Mouse (Mus musculus): ENCODE measurements at regions not wholly inside any gene's neighbourhood (a gene's known extent, or its start where the extent isn't known, plus 50 kb on each side); places are given as distances from the start of the nearest gene placed in this dataset.

- TF ChIP-seq CTCF (IDR thresholded peaks at IDR 0.05; ENCODE audit: control insufficient read depth, insufficient read depth, insufficient read length) = no peak
- TF ChIP-seq MYOG (IDR thresholded peaks at IDR 0.05; ENCODE audit: control insufficient read depth, extremely low read depth, insufficient read length) = no peak
- TF ChIP-seq USF1 (IDR thresholded peaks at IDR 0.05; ENCODE audit: low read depth) = no peak
- no peak for TF ChIP-seq MAX (IDR thresholded peaks at IDR 0.05)
- no peak for TF ChIP-seq CEBPB (IDR thresholded peaks at IDR 0.05; ENCODE audit: low read depth)
- no peak for TF ChIP-seq FOSL1 (IDR thresholded peaks at IDR 0.05; ENCODE audit: insufficient read depth, low read length, poor library complexity, severe bottlenecking)
Observed at GRCm38 (mm10) chr7:110709606-110710005, 58.4 kb upstream of the Ampd3 start.
